Mouse (Mus musculus) CH12.LX (cell line): Measurements from ENCODE around the gene Gm17087. TPM values are rescaled to one million over a fixed set of nuclear protein-coding genes. Genes with fewer than 3 reads are reported as not detected.

Source experiments
- DNase-seq: peaks from one replicate; pipeline ENCODE4 v3.0.0-alpha.2; 2013; ENCODE audit errors: extremely low read depth
- H3K27ac ChIP-seq: 2 replicates; pipeline ENCODE4 v1.5.1; 2012; ENCODE audit warnings: low read depth, mild to moderate bottlenecking, control low read depth, moderate library complexity; ENCODE audit not compliant: insufficient read depth
- H3K27me3 ChIP-seq: replicated peaks from 2 replicates; pipeline ENCODE3; 2012; ENCODE audit warnings: inconsistent platforms
- H3K36me3 ChIP-seq, 2 experiments: replicated peaks in 1 of 2; 2 replicates each; pipeline versions ENCODE3 to v1.6.1; 2012; ENCODE audit warnings: inconsistent platforms in 1 of 2, low read length in 1 of 2, mild to moderate bottlenecking in 1 of 2, mixed read lengths in 1 of 2, moderate library complexity in 1 of 2; ENCODE audit not compliant: control insufficient read depth in 1 of 2, insufficient read depth in 1 of 2
- H3K4me1 ChIP-seq, 2 experiments: 2 replicates each; pipeline ENCODE4 v1.6.1; 2012; ENCODE audit warnings: inconsistent platforms in 1 of 2, moderate library complexity in 1 of 2; ENCODE audit not compliant: insufficient read depth in 2 of 2, control insufficient read depth in 1 of 2
- H3K4me2 ChIP-seq: 2 replicates; pipeline ENCODE4 v1.6.1; 2012; ENCODE audit warnings: low read depth, mild to moderate bottlenecking, control low read depth; ENCODE audit not compliant: poor library complexity, insufficient read depth, severe bottlenecking
- H3K4me3 ChIP-seq, 3 experiments: fragments of 150-350 bp in 1 of 3; sonication (generic) in 1 of 3; replicated peaks in 1 of 3; 2 replicates each; pipeline versions ENCODE3 to v1.5.1; 2011 to 2012; ENCODE audit warnings: low read depth in 2 of 3, low read length in 2 of 3, mild to moderate bottlenecking in 2 of 3, moderate library complexity in 2 of 3, control low read depth in 1 of 3, improper control_type of control experiment in 1 of 3, inconsistent platforms in 1 of 3, mixed read lengths in 1 of 3; ENCODE audit not compliant: poor library complexity in 1 of 3
- H3K79me2 ChIP-seq: replicated peaks from 2 replicates; pipeline ENCODE4 v1.6.1; 2012; ENCODE audit warnings: mild to moderate bottlenecking, moderate library complexity; ENCODE audit not compliant: control insufficient read depth, poor library complexity, insufficient read depth, severe bottlenecking; ENCODE audit errors: extremely low read depth
- H3K9ac ChIP-seq: 2 replicates; pipeline ENCODE4 v1.6.1; 2012; ENCODE audit warnings: low read depth, mild to moderate bottlenecking, control low read depth, moderate library complexity; ENCODE audit not compliant: insufficient read depth
- H3K9me3 ChIP-seq: replicated peaks from 2 replicates; pipeline ENCODE3; 2012; ENCODE audit warnings: low read length, inconsistent platforms, mixed read lengths
- CHD2 ChIP-seq: IDR thresholded peaks from 2 replicates; pipeline ENCODE4 v1.6.1; 2011; ENCODE audit warnings: low read length, improper control_type of control experiment
- CTCF ChIP-seq, 2 experiments: IDR thresholded peaks in 1 of 2; conservative IDR thresholded peaks in 1 of 2; 2 replicates each; pipeline ENCODE4 v1.5.1; 2011 to 2012; ENCODE audit warnings: low read depth in 2 of 2, low read length in 2 of 2, improper control_type of control experiment in 1 of 2, inconsistent platforms in 1 of 2, mild to moderate bottlenecking in 1 of 2, moderate library complexity in 1 of 2
- E2F4 ChIP-seq: IDR thresholded peaks from 2 replicates; pipeline ENCODE4 v1.6.1; 2011; ENCODE audit warnings: low read depth, low read length, improper control_type of control experiment; ENCODE audit not compliant: insufficient replicate concordance
- MXI1 ChIP-seq: IDR thresholded peaks from 2 replicates; pipeline ENCODE4 v1.6.1; 2011; ENCODE audit warnings: mild to moderate bottlenecking, low read depth, low read length, improper control_type of control experiment
- NELFE ChIP-seq: IDR thresholded peaks from 2 replicates; pipeline ENCODE4 v1.6.1; 2011; ENCODE audit warnings: low read depth, low read length, improper control_type of control experiment
- POLR2A ChIP-seq: IDR thresholded peaks from 2 replicates; pipeline ENCODE4 v1.6.1; 2011; ENCODE audit warnings: low read depth, mild to moderate bottlenecking, improper control_type of control experiment, low read length
- POLR2AphosphoS2 ChIP-seq: IDR thresholded peaks from 2 replicates; pipeline ENCODE4 v1.6.1; 2011; ENCODE audit warnings: low read depth, low read length, improper control_type of control experiment
- RCOR1 ChIP-seq: conservative IDR thresholded peaks from 2 replicates; pipeline ENCODE4 v1.6.1; 2012; ENCODE audit warnings: low read depth, mild to moderate bottlenecking, inconsistent platforms, low read length, improper control_type of control experiment
- SMC3 ChIP-seq: IDR thresholded peaks from 2 replicates; pipeline ENCODE4 v1.6.1; 2011; ENCODE audit warnings: low read depth, low read length, improper control_type of control experiment
- UBTF ChIP-seq: IDR thresholded peaks from 2 replicates; pipeline ENCODE4 v1.6.1; 2012; ENCODE audit warnings: low read depth, mild to moderate bottlenecking, inconsistent platforms, low read length, improper control_type of control experiment, moderate library complexity
- dilution Hi-C: fragments of 300-500 bp; cut with MboI; formaldehyde crosslinking; loops from 2 replicates; pipeline ENCODE4 v1.14.3; 2020; ENCODE audit warnings: low sequenced_read_pairs; ENCODE audit not compliant: extremely low pct_unique_long_range_greater_than_20kb, extremely low pct_ligation_motif_present
- in situ Hi-C: fragments of 300-500 bp; cut with MboI; formaldehyde crosslinking; loops from 3 replicates; pipeline ENCODE4 v1.14.3; 2019; ENCODE audit warnings: low sequenced_read_pairs, low pct_ligation_motif_present, low pct_unique_long_range_greater_than_20kb, mixed read lengths
- polyA plus RNA-seq: library from polyadenylated mRNA; unstranded; fragments of >175 nt; gene quantifications from 2 replicates; pipeline ENCODE4 v1.2.1, GENCODE M21; 2012; ENCODE audit warnings: low read depth; ENCODE audit not compliant: insufficient read length
- total RNA-seq, 2 experiments: library from RNA; depleted of rRNA; stranded (reverse); fragments of 300-350 nt in 1 of 2; fragments of >200 nt in 1 of 2; gene quantifications; 2 replicates each; pipeline ENCODE4 v1.2.3; 2012 to 2014

Gene Gm17087
- total and polyA plus RNA-seq, 3 experiments = 1.2 TPM; not detected in 2

GRCm38 (mm10) chr17:8516006-8516405 is 50.7 kb downstream of the Gm17087 start:
- dilution Hi-C loops (no loop called here), in situ Hi-C loops (no loop called here)

More at GRCm38 (mm10) chr17:8516006-8516405, 50.7 kb downstream of the Gm17087 start:
- Histone ChIP-seq H3K4me1 (no peaks in the 10 kb centered on the region), H3K9me3 (no peaks in the 10 kb centered on the region), H3K36me3 (no peaks in the 10 kb centered on the region), H3K9ac (no peak overlapping the region), H3K4me2 (no peak overlapping the region), H3K27me3 (peaks cover 32% of the 10 kb centered on the region), H3K79me2 (no peaks in the 10 kb centered on the region), H3K4me3 (no peak overlapping the region), H3K27ac (no peak overlapping the region)
- TF ChIP-seq CTCF (conservative IDR thresholded peaks at IDR 0.05 in 1 of 2, IDR thresholded peaks at IDR 0.05 in 1 of 2; ENCODE audit: low read depth in 2 of 2, low read length in 2 of 2) (no peak), SMC3 (no peak), POLR2A (no peak), RCOR1 (no peak), NELFE (no peak), UBTF (no peak), MXI1 (no peak), CHD2 (no peak), E2F4 (no peak), POLR2AphosphoS2 (no peak)
- no peak for DNase-seq

Other genes starting within 250 kb of the Gm17087 start
- 0.08 TPM in 1 of 2 replicates, not detected in the other for gene Prr18, start 229.5 kb downstream of the Gm17087 start, total RNA-seq (2012; rRNA removed)
- gene Prr18, start 229.5 kb downstream of the Gm17087 start, total RNA-seq (2014; rRNA removed) = 0.07 and 0.12 TPM in 2 replicates
- 0.07 TPM in 1 of 2 replicates, not detected in the other for gene Prr18, start 229.5 kb downstream of the Gm17087 start, polyA plus RNA-seq
- not detected in 2 replicates for gene T2, start 211.0 kb downstream of the Gm17087 start, total RNA-seq (2012; rRNA removed)
- not detected in 2 replicates for gene T2, start 211.0 kb downstream of the Gm17087 start, total RNA-seq (2014; rRNA removed)
- not detected in 2 replicates for gene T2, start 211.0 kb downstream of the Gm17087 start, polyA plus RNA-seq
- 0.17 TPM in 1 of 2 replicates, not detected in the other for gene T, start 132.5 kb downstream of the Gm17087 start, total RNA-seq (2012; rRNA removed)
- gene T, start 132.5 kb downstream of the Gm17087 start, total RNA-seq (2014; rRNA removed) = not detected in 2 replicates
- gene T, start 132.5 kb downstream of the Gm17087 start, polyA plus RNA-seq = not detected in 2 replicates
- 0.04 and 0.13 TPM in 2 replicates for gene Pde10a, start 41.6 kb downstream of the Gm17087 start, total RNA-seq (2012; rRNA removed)
- gene Pde10a, start 41.6 kb downstream of the Gm17087 start, total RNA-seq (2014; rRNA removed) = 0.07 and 0.21 TPM in 2 replicates
- 0.23 and 0.41 TPM in 2 replicates for gene Pde10a, start 41.6 kb downstream of the Gm17087 start, polyA plus RNA-seq